Mouse (Mus musculus) thymus, adult 2 months (tissue): ENCODE results near the gene Stam2. TPM values are rescaled to one million over a fixed set of nuclear protein-coding genes. Genes with fewer than 3 reads are reported as not detected.

Experiments used
- DNase-seq: peaks from one replicate; pipeline ENCODE4 v3.0.0; 2021
- H3K27ac ChIP-seq: fragments of 200-500 bp; 2 replicates; pipeline ENCODE4 v1.5.1; 2012; ENCODE audit warnings: low read length, control low read depth; ENCODE audit not compliant: control insufficient read depth, insufficient read depth
- H3K27me3 ChIP-seq: fragments of 200-500 bp; 2 replicates; pipeline ENCODE4 v1.6.1; 2012; ENCODE audit warnings: mild to moderate bottlenecking, low read length, moderate library complexity, mixed read lengths; ENCODE audit not compliant: control insufficient read depth, insufficient read depth
- H3K36me3 ChIP-seq: fragments of 200-500 bp; 2 replicates; pipeline ENCODE4 v1.6.1; 2012; ENCODE audit warnings: mild to moderate bottlenecking, low read length, moderate library complexity; ENCODE audit not compliant: control insufficient read depth, insufficient read depth
- H3K4me1 ChIP-seq: fragments of 200-500 bp; replicated peaks from 2 replicates; pipeline ENCODE4 v1.6.1; 2012; ENCODE audit warnings: low read length; ENCODE audit not compliant: control insufficient read depth, insufficient read depth
- H3K4me3 ChIP-seq: fragments of 200-500 bp; 2 replicates; pipeline ENCODE4 v1.5.1; 2012; ENCODE audit warnings: mild to moderate bottlenecking, low read length, control low read depth, moderate library complexity; ENCODE audit not compliant: control insufficient read depth, insufficient read depth
- CTCF ChIP-seq: fragments of 200-500 bp; IDR thresholded peaks from 2 replicates; pipeline ENCODE4 v1.5.1; 2012; ENCODE audit warnings: mild to moderate bottlenecking, control low read depth, low read length, moderate library complexity, borderline replicate concordance; ENCODE audit not compliant: control insufficient read depth, poor library complexity, insufficient read depth; ENCODE audit errors: extremely low read depth
- POLR2A ChIP-seq: fragments of 200-500 bp; IDR thresholded peaks from 2 replicates; pipeline ENCODE4 v1.6.1; 2012; ENCODE audit warnings: mild to moderate bottlenecking, low read length, control low read depth, moderate library complexity; ENCODE audit not compliant: control insufficient read depth, poor library complexity, insufficient read depth; ENCODE audit errors: extremely low read depth
- WGBS: fragments of 180-500 bp; shearing (Covaris S2); methylation state at CpG from one replicate; pipeline ENCODE4 v1.1.7; 2018; 5-methylcytosine and 5-hydroxymethylcytosine counted together
- polyA plus RNA-seq: library from polyadenylated mRNA; depleted of rRNA; stranded (reverse); fragments of >200 nt; gene quantifications from 2 replicates; pipeline ENCODE4 v1.2.3, GENCODE M21; 2012

The Stam2 gene
- polyA plus RNA-seq, 1 experiment: 10.2 TPM

- H3K27ac ChIP-seq: no peak overlapping the region
- TF ChIP-seq POLR2A: no peak
- TF ChIP-seq CTCF: no peak
- 93% methylated on average over 3 of the region's 3 CpGs for WGBS
- no peaks in the 10 kb centered on the region for H3K4me1 ChIP-seq
- no peak for DNase-seq
- no peaks in the 10 kb centered on the region for H3K36me3 ChIP-seq
- no peaks in the 10 kb centered on the region for H3K27me3 ChIP-seq
- H3K4me3 ChIP-seq: no peak overlapping the region
Measured at GRCm38 (mm10) chr2:52753573-52754317, 11.7 kb upstream of the Stam2 start.

DNA sequence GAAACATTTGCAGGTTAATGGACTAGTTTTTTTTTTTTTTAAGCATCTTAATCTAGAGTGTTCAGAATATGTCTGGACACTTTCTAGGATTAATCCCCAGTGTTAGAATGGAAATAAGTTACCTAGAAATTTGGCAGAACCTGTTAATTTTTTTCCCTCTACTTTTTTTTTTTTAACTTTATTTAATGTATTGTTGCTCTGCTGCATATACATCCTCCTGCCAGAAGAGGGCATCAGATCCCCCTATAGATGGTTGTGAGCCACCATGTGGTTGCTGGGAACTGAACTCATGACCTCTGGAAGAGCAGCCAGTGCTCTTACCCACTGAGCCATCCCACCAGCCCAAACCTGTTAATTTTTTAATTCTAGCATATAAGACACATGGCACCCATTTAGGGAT is 2.0 kb upstream of the Stam2 start:
- TF ChIP-seq POLR2A: no peak
- no peak for TF ChIP-seq CTCF
- no peak overlapping the region for H3K4me3 ChIP-seq
- no peak for DNase-seq

GRCm38 (mm10) chr2:52741681-52742255 is 313 bp downstream of the Stam2 start:
- under 1% methylated on average over 54 of the region's 54 CpGs for WGBS
- Histone ChIP-seq H3K27me3 (no peaks in the 10 kb centered on the region), H3K27ac (peak overlapping the region; percentile 35; the same call in 1 of the 2 replicates), H3K36me3 (no peaks in the 10 kb centered on the region), H3K4me1 (peaks cover 6% of the 10 kb centered on the region), H3K4me3 (peak overlapping the region; percentile 98)
- TF ChIP-seq CTCF: 0 out of 2 replicates have a peak, but pooled peaks have one; percentile 11
- no peak; the same call in 1 of the 2 replicates for TF ChIP-seq POLR2A
- no peak for DNase-seq

More for the DNA sequence above, 2.0 kb upstream of the Stam2 start:
- H3K36me3 ChIP-seq: no peaks in the 10 kb centered on the region
- no peaks in the 10 kb centered on the region for H3K27me3 ChIP-seq
- H3K4me1 ChIP-seq: peaks cover 6% of the 10 kb centered on the region
- no peak overlapping the region for H3K27ac ChIP-seq

- H3K36me3 ChIP-seq: no peaks in the 10 kb centered on the region
- WGBS: 85% methylated on average over 4 of the region's 4 CpGs
- no peaks in the 10 kb centered on the region for H3K27me3 ChIP-seq
- H3K4me3 ChIP-seq: no peak overlapping the region
- peaks cover 6% of the 10 kb centered on the region for H3K4me1 ChIP-seq
- TF ChIP-seq CTCF (no peak), POLR2A (no peak)
- DNase-seq: no peak
- H3K27ac ChIP-seq: no peak overlapping the region
Measured at GRCm38 (mm10) chr2:52740596-52740995, 1.5 kb downstream of the Stam2 start.

DNA sequence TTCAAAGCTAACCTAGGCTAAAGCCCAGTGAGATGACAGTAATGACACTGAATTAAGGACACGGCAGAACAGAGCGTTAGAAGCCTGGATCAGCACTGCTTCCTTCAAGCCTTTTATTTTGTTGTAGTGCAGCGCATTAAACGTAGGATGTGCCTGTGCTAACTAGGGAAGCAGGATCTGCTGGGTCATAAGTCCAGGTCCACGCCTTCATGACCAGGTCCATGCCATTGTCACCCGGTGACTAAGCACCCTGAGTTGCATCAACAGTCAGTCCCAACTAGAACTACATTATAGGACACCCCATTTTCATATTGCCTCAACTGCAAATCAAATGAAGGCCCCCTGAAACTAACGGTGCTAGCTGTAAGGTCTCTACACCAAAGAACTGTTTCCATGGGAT is 7.6 kb downstream of the Stam2 start:
- 98% methylated on average over 7 of the region's 7 CpGs for WGBS
- Histone ChIP-seq H3K36me3 (no peaks in the 10 kb centered on the region), H3K27ac (no peak overlapping the region)

GRCm38 (mm10) chr2:52733659-52734058 is 8.4 kb downstream of the Stam2 start:
- H3K27me3 ChIP-seq: no peaks in the 10 kb centered on the region
- H3K4me1 ChIP-seq: no peaks in the 10 kb centered on the region
- H3K27ac ChIP-seq: no peak overlapping the region
- no peaks in the 10 kb centered on the region for H3K36me3 ChIP-seq
- DNase-seq: no peak
- no peak for TF ChIP-seq POLR2A
- TF ChIP-seq CTCF: no peak
- WGBS: 94% methylated on average over 7 of the region's 7 CpGs
- no peak overlapping the region for H3K4me3 ChIP-seq

More for the DNA sequence above, 7.6 kb downstream of the Stam2 start:
- no peak for TF ChIP-seq POLR2A
- TF ChIP-seq CTCF: no peak
- H3K4me3 ChIP-seq: no peak overlapping the region
- H3K4me1 ChIP-seq: no peaks in the 10 kb centered on the region
- DNase-seq: no peak
- no peaks in the 10 kb centered on the region for H3K27me3 ChIP-seq
